11 mouse cellular contexts compared by ENCODE assay signal in genomic region chr5:24320894-24321293, GRCm38 (mm10). TPM values are rescaled to one million over a fixed set of nuclear protein-coding genes. Genes with fewer than 3 reads are reported as not detected.
DNase-seq lines count a peak whose midpoint lies in the region; ATAC-seq lines count a peak whose summit lies in the region.
"Had no signal": no experiment of that assay in that cellular context is flagged by ENCODE, and none has a peak within 500 bp of the region (broad histone marks: within the 10 kb centered on the region; RNA-seq: fewer than 3 reads in every experiment).

No protein-coding gene starts in this region.

- WGBS in heart, embryonic 15.5 days: 59% methylated on average over 5 of the region's 5 CpGs
- 44% methylated on average over 5 of the region's 5 CpGs for WGBS in limb, embryonic 11.5 days

- no peak for DNase-seq in heart, postnatal 36 days
- DNase-seq in retina, embryonic 14.5 days (ENCODE audit: low spot score): peak; percentile 3
- no peak for DNase-seq in retina, postnatal 1 day
- DNase-seq in limb, embryonic 11.5 days (ENCODE audit: low spot score): no peak
- DNase-seq in right cerebral cortex, adult 18-20 months: no peak
- DNase-seq: lung, postnatal 10 days; thymus, adult 2 months had no signal

- H3K4me3 ChIP-seq in heart, embryonic 15.5 days: no peak overlapping the region
- H3K4me3 ChIP-seq in limb, embryonic 11.5 days (ENCODE audit: low read depth, low read length): no peak overlapping the region
- H3K4me3 ChIP-seq: hindbrain, embryonic 15.5 days; kidney, embryonic 15.5 days had no signal

- H3K27ac ChIP-seq in heart, embryonic 15.5 days: peak overlapping the region; percentile 77
- H3K27ac ChIP-seq in limb, embryonic 11.5 days (replicated peaks; ENCODE audit: low read depth, low read length): no peak overlapping the region
- H3K27ac ChIP-seq: hindbrain, embryonic 15.5 days; kidney, embryonic 15.5 days had no signal

- H3K4me1 ChIP-seq in heart, embryonic 15.5 days (replicated peaks): peaks cover 43% of the 10 kb centered on the region
- peaks cover 24% of the 10 kb centered on the region for H3K4me1 ChIP-seq in limb, embryonic 11.5 days (ENCODE audit: control insufficient read depth, insufficient read depth, low read length)

- H3K36me3 ChIP-seq in heart, embryonic 15.5 days: peaks cover 37% of the 10 kb centered on the region
- H3K36me3 ChIP-seq in limb, embryonic 11.5 days (ENCODE audit: control insufficient read depth, insufficient read depth, low read length): 0 out of 2 replicates have a peak, but pooled peaks cover 3% of the 10 kb centered on the region

- intact Hi-C loops in heart, postnatal 36 days (cut with DNase I): no loop called here

- H3K9me3 ChIP-seq in heart, embryonic 15.5 days (replicated peaks): no peaks in the 10 kb centered on the region
- H3K9me3 ChIP-seq in limb, embryonic 11.5 days (ENCODE audit: control insufficient read depth, low read length): no peaks in the 10 kb centered on the region
- H3K9me3 ChIP-seq: hindbrain, embryonic 15.5 days; kidney, embryonic 15.5 days had no signal

- no peaks in the 10 kb centered on the region for H3K27me3 ChIP-seq in heart, embryonic 15.5 days
- peaks cover 4% of the 10 kb centered on the region; the same call in 1 of the 2 replicates for H3K27me3 ChIP-seq in limb, embryonic 11.5 days (ENCODE audit: control insufficient read depth, insufficient read depth, low read length)
- H3K27me3 ChIP-seq: hindbrain, embryonic 15.5 days; kidney, embryonic 15.5 days had no signal

- H3K9ac ChIP-seq in heart, embryonic 15.5 days: 0 out of 2 replicates have a peak overlapping the region, but pooled peaks have one; percentile 13
- H3K9ac ChIP-seq in limb, embryonic 11.5 days (ENCODE audit: low read length): no peak overlapping the region; the same call in 1 of the 2 replicates
- H3K9ac ChIP-seq: hindbrain, embryonic 15.5 days; kidney, embryonic 15.5 days had no signal

- H3K4me2 ChIP-seq in heart, embryonic 15.5 days: peak overlapping the region; percentile 6; the same call in 1 of the 2 replicates
- peak overlapping the region; percentile 38; the same call in 1 of the 2 replicates for H3K4me2 ChIP-seq in limb, embryonic 11.5 days (ENCODE audit: low read depth, severe bottlenecking)
- H3K4me2 ChIP-seq: hindbrain, embryonic 15.5 days had no signal

- no peak for ATAC-seq in heart, embryonic 15.5 days (replicated peaks; ENCODE audit: insufficient number of reproducible peaks, insufficient read depth, low FRiP score, low read depth)
- ATAC-seq in limb, embryonic 11.5 days (ENCODE audit: insufficient number of reproducible peaks, low FRiP score, low TSS enrichment, low read depth): no peak
- ATAC-seq in erythroblast, adult 5-6 weeks (replicated peaks; ENCODE audit: low FRiP score, poor library complexity, severe bottlenecking): no peak

RNA-seq across cellular contexts. Expression of gene Kcnh2, which starts 30.5 kb away (rescaled TPM):
- polyA plus RNA-seq in heart, embryonic 15.5 days (2015; fragmentation: Nextera tagmentation; extraction: Ambion mirVana): 21.0 and 27.2 TPM in 2 replicates
- 10 to 100 TPM; 56.3 to 72.6 TPM for total RNA-seq in heart, postnatal 36 days (2021)
- polyA plus RNA-seq in limb, embryonic 11.5 days (2014; fragmentation: Nextera tagmentation; extraction: Ambion mirVana): 6.7 and 7.1 TPM in 2 replicates
- not detected in 2 replicates for total RNA-seq in erythroblast, adult 5-6 weeks (2015; ENCODE audit: low replicate concordance)
- total RNA-seq in erythroblast, adult 5-6 weeks (2017; ENCODE audit: low replicate concordance): 0.14 TPM in 1 of 2 replicates, not detected in the other

RNA-seq across cellular contexts. Expression of gene Nos3, which starts 43.7 kb away (rescaled TPM):
- polyA plus RNA-seq in heart, embryonic 15.5 days (2015; fragmentation: Nextera tagmentation; extraction: Ambion mirVana): 27.9 and 30.6 TPM in 2 replicates
- 10 to 100 TPM; 23.7 to 26.2 TPM for total RNA-seq in heart, postnatal 36 days (2021)
- 4.8 and 5.3 TPM in 2 replicates for polyA plus RNA-seq in limb, embryonic 11.5 days (2014; fragmentation: Nextera tagmentation; extraction: Ambion mirVana)
- total RNA-seq in erythroblast, adult 5-6 weeks (2015; ENCODE audit: low replicate concordance): not detected in 2 replicates
- total RNA-seq in erythroblast, adult 5-6 weeks (2017; ENCODE audit: low replicate concordance): not detected in 2 replicates

Comparison
In these comparisons a context has a peak if more than half of its experiments do, and no peak if none do; other contexts are left out.
1. RNA of gene Kcnh2, which starts 30.5 kb away (total RNA-seq): 56.3 to 72.6 TPM in heart, postnatal 36 days; 0.14 TPM in erythroblast, adult 5-6 weeks; every median in the first group is over 10 times any median in the second.
2. RNA of gene Nos3, which starts 43.7 kb away (total RNA-seq): 23.7 to 26.2 TPM in heart, postnatal 36 days; not detected in erythroblast, adult 5-6 weeks; every median in the first group is over 10 times any median in the second.